Mouse (Mus musculus) mammary gland, adult 2 months (tissue): ENCODE data around the gene Nhlrc1. TPM values are rescaled to one million over a fixed set of nuclear protein-coding genes. Genes with fewer than 3 reads are reported as not detected.

Experiments
- polyA plus RNA-seq: library from polyadenylated mRNA; depleted of rRNA; stranded (reverse); fragments of >200 nt; gene quantifications from 2 replicates; pipeline ENCODE4 v1.2.3, GENCODE M21; 2012; ENCODE audit warnings: low replicate concordance; rRNA removed

Gene Nhlrc1
- polyA plus RNA-seq, result 3.2 and 4.1 TPM in 2 replicates

DNA sequence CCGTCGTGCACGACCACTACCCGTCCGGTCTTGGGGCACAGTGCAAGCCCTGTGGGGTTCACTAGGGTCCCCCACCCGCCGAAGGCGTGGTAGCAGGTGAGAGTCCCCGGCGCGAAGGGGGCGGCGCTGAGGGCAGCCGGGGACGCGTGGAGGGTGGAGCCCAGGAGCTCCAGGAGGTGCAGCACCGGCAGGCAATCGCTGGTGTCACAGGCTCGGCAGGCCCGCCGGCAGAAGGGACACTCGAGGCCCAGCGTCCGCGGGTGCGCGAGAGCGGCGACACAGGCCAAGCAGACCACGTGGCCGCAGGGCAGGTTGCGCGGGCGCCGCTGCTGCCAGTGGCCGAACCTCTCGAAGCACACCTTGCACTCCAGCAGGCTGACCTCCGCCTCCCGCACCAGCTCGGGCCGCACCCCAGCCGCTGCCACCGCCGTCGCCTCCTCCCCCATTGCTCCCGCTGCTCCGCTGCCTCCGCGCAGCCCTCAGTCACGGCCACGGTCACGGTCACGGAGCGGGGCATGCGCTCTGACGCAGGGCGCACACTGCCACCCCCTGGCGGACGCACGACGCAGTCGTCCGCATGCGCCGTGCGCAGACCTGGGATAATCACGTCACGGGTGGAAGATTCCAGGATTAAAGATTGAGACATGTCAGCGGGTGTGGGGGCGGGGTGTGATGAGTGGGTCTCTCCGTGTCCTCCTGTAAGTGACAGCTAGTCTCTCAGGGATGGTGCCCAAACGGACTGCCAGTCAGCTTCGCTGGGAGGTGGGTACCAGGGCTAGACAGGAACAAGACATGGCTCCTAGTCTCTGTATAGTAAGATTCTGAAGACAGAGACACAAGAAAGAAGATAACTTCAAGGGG is at the start of gene Nhlrc1:
TSS of gene Nhlrc1 (minus strand) at position 517 of the 861 bp plus-strand sequence.

DNA sequence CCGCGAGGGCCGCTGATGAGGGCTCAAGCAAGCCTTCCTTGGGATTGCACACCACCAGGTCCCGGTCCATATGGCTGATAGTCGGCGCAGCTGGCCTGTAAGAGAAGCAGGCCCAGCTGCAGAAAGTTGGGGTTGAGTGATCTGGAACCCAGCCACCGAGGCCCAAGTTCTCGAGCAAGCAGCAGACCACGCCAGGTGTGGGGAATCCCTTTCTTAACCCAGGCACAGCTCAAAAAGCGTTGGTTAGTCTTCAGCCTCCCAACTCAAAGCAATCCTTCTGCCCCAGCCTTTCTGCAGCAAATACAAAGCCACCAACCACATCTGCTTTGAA is 29.9 kb upstream of the Nhlrc1 start, which contains the start of gene Tpmt:
TSS of gene Tpmt (minus strand) at position 121 of the 331 bp plus-strand sequence.

DNA sequence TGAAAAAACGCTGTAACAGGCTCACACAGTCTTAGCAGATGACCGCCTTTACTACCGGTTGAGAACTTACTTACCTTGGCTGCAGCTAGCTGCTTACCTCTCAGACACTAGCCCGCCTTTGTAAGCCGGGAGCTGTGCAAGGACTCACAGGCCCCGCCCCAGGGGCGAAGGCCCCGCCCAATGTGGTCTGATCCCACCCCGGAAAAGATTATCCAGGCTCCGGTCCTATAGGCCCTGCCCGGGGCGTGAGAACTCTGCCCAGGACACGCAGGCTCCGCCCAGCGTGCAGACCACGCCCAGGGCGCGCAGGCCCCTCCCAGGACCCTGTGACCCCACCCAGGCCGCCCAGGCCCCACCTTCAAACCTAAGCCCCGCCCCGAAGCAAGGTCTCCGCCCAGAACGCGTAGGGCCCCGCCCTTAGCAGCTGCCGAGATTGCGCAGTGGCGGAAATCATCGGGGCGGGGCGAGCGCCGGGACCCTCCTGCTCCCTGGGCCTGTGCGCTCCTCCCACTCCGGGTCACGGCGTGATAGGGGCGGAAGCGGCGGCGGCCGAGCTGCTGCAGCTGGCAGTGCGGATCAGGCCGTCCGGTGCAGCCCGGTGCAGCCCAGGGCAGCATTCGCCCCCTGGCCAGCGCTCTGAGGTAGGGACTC is 28.5 kb upstream of the Nhlrc1 start, which contains the start of gene Kdm1b:
TSS of gene Kdm1b (plus strand) at position 470 of the 651 bp plus-strand sequence.

Other genes with a start within 250 kb of the Nhlrc1 start
- 18.0 and 30.7 TPM in 2 replicates for gene Kif13a, start 85.0 kb downstream of the Nhlrc1 start, polyA plus RNA-seq
- 8.4 and 10.6 TPM in 2 replicates for gene Kdm1b, start 28.6 kb upstream of the Nhlrc1 start, polyA plus RNA-seq
- gene Tpmt, start 29.9 kb upstream of the Nhlrc1 start, polyA plus RNA-seq, result 2.7 and 6.3 TPM in 2 replicates
- 7.9 and 33.0 TPM in 2 replicates for gene Dek, start 91.4 kb upstream of the Nhlrc1 start, polyA plus RNA-seq
- gene Rnf144b, start 107.8 kb upstream of the Nhlrc1 start, polyA plus RNA-seq, result 8.2 and 13.0 TPM in 2 replicates